Mouse (Mus musculus) T-cell, adult 66 days (primary cell): ENCODE results near the gene Cnst. TPM values are rescaled to one million over a fixed set of nuclear protein-coding genes. Genes with fewer than 3 reads are reported as not detected.

ENCODE experiments used
- total RNA-seq, 2 experiments: library from RNA; stranded (reverse); gene quantifications; 3 replicates in 1 of 2; 4 replicates in 1 of 2; pipeline ENCODE4 v1.2.4; 2023

Gene Cnst
- 10 to 100 TPM; 44.4 to 49.8 TPM for total RNA-seq

GRCm38 (mm10) chr1:179545768-179546550 is at the start of gene Cnst, which contains the start of gene Tfb2m:
Gene Cnst, plus strand, starts transcription at chr1:179546370.
Gene Tfb2m, minus strand, starts transcription at chr1:179546267.

GRCm38 (mm10) chr1:179517713-179518465 is 28.3 kb upstream of the Cnst start, which contains the start of gene Smyd3:
Gene Smyd3, minus strand, starts transcription at chr1:179518041.

GRCm38 (mm10) chr1:179668013-179668805 is 122.0 kb downstream of the Cnst start, which contains the start of gene Sccpdh:
Gene Sccpdh, plus strand, starts transcription at chr1:179668210.

Other genes with a start within 250 kb of the Cnst start
- 10 to 100 TPM; 52.8 to 77.6 TPM for gene Smyd3, start 28.3 kb upstream of the Cnst start, total RNA-seq
- gene Tfb2m, start 103 bp upstream of the Cnst start, total RNA-seq: 10 to 100 TPM; 37.1 to 39.7 TPM
- gene Sccpdh, start 121.8 kb downstream of the Cnst start, total RNA-seq: 1 to 10 TPM; 1.6 to 2.3 TPM
- gene Kif28, start 198.9 kb downstream of the Cnst start, total RNA-seq: under 1 TPM; 0.20 to 0.30 TPM